Mouse (Mus musculus) cerebellum, postnatal 14 days (tissue): ENCODE measurements around the gene Csnk2a1.

Source experiments
- DNase-seq, 2 experiments: peaks; one replicate each; pipeline ENCODE4 v3.0.0; 2021; ENCODE audit warnings: mixed read lengths in 2 of 2

Csnk2a1 gene

GRCm38 (mm10) chr2:152326654-152327053, 100.0 kb downstream of the Csnk2a1 start:
- no peak for DNase-seq

GRCm38 (mm10) chr2:152327980-152328379, 101.3 kb downstream of the Csnk2a1 start:
- no peak for DNase-seq

GRCm38 (mm10) chr2:152330858-152331423, 104.3 kb downstream of the Csnk2a1 start:
- no peak for DNase-seq
